Mouse (Mus musculus) cortical plate, adult 2 months (tissue): ENCODE results near the gene Phykpl. TPM values are rescaled to one million over a fixed set of nuclear protein-coding genes. Genes with fewer than 3 reads are reported as not detected.

Experiments
- H3K27ac ChIP-seq: fragments of 200-500 bp; 2 replicates; pipeline ENCODE4 v1.5.1; 2012; ENCODE audit warnings: low read length, control low read depth, inconsistent platforms; ENCODE audit not compliant: insufficient read depth
- H3K4me1 ChIP-seq: fragments of 200-500 bp; 2 replicates; pipeline ENCODE4 v1.6.1; 2011; ENCODE audit warnings: low read length; ENCODE audit not compliant: control insufficient read depth, insufficient read depth
- H3K4me3 ChIP-seq: fragments of 200-500 bp; 2 replicates; pipeline ENCODE4 v1.5.1; 2011; ENCODE audit warnings: mild to moderate bottlenecking, low read length, control low read depth; ENCODE audit not compliant: insufficient read depth
- CTCF ChIP-seq: fragments of 200-500 bp; IDR thresholded peaks from 2 replicates; pipeline ENCODE4 v1.5.1; 2011; ENCODE audit warnings: mild to moderate bottlenecking, control low read depth, low read length; ENCODE audit not compliant: insufficient read depth; ENCODE audit errors: extremely low read depth
- POLR2A ChIP-seq: fragments of 200-500 bp; IDR thresholded peaks from 2 replicates; pipeline ENCODE4 v1.6.1; 2011; ENCODE audit warnings: mild to moderate bottlenecking, low read length, control low read depth; ENCODE audit not compliant: insufficient read depth; ENCODE audit errors: extremely low read depth
- polyA plus RNA-seq: library from polyadenylated mRNA; depleted of rRNA; stranded (reverse); fragments of >200 nt; gene quantifications from 2 replicates; pipeline ENCODE4 v1.2.3, GENCODE M21; 2012; rRNA removed

Gene Phykpl
- polyA plus RNA-seq, 1 experiment = 9.7 TPM

DNA sequence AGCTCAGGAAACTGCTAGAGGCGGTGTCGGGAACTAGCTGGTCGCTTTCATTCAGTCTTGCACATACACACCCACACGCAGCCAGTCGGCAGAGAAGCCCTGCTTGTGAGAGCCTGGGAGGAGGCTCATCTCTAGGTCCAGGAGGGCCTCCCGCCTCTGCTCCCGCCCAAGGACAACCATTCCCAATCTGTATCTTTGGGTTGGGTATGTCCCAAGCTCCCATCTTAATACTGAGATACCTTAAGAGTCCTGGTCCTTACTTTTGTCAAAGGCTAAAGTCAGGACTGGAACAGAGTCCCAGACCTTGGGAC lies 65.3 kb downstream of the Phykpl start:
- Histone ChIP-seq H3K4me1 (peaks cover 2% of the 10 kb centered on the region; the same call in 1 of the 2 replicates), H3K4me3 (peak overlapping the region; percentile 66), H3K27ac (no peak overlapping the region)
- TF ChIP-seq CTCF (no peak), POLR2A (peak; percentile 36; the same call in 1 of the 2 replicates)

DNA sequence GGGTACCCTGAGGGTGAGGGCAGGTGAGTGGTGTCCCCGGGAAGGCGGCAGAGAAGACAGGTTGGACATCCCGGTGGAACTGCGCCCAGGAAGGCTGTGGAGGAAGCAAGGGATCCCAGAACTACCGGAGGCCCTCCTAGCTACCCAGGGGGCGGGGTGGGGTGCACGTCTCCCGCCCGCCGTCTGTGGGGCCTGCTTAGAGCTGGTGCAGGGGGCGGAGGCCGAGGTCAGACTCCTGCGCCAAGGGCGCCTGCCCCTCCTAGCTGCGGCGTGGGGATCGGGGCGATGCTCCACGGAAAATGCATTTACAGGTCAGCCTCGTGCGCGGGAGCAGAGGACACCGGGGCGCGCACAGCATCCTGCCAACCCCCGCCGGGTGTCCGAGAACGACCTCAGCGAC lies 65.7 kb downstream of the Phykpl start:
- peaks cover 2% of the 10 kb centered on the region; the same call in 1 of the 2 replicates for H3K4me1 ChIP-seq
- H3K27ac ChIP-seq = peak overlapping the region; percentile 74
- TF ChIP-seq CTCF (no peak), POLR2A (no peak)
- peak overlapping the region; percentile 66 for H3K4me3 ChIP-seq

DNA sequence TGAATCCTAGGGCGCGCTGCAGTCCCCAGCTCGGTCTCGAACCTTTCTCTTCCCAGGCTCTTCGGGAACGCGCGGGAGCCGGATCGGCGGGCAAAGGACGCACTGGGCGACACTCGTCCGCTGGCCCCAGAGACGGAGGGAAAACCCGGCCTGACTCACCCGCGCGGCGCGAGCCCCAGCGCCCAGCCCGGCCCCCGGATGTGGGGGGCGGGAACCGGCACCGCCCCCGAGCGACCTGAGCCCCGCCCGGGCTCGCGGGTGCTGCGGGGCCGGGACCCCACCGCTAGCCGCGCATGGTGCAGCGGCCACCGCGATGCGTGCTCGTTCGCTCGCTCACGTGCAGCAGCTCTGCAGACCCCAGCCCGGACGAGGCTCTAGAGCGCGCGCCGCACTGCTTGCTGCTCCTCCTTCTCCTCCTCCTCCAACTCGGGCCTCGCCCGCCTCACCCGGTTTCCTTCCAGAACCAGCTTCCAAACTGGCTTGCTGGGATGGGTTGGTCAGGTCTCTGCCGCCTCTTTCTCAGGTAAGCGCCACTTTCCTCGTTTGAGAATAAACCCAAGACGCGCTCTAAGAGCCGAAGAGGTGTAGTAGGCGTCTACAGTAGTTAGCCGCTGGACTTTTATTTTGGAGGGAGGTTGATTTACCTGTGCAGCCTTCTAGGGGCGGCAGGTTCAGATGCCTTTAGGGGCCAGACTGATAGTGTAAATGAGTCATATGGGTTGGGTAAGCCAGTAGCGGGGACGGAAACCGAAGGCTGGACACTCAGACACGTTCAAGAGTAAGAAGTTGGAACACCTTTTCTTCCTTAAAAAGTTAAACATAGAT lies 66.3 kb downstream of the Phykpl start, which contains the start of the genes N4bp3 and D930048N14Rik:
N4bp3 (minus strand) TSS at position 152 of the 825 bp plus-strand sequence.
D930048N14Rik (plus strand) TSS at position 264 of the 825 bp plus-strand sequence.
- peaks cover 2% of the 10 kb centered on the region; the same call in 1 of the 2 replicates for H3K4me1 ChIP-seq
- H3K27ac ChIP-seq = peak within 1 kb of the TSS; percentile 74
- TF ChIP-seq CTCF (no peak), POLR2A (no peak)
- peak within 1 kb of the TSS; percentile 66 for H3K4me3 ChIP-seq

DNA sequence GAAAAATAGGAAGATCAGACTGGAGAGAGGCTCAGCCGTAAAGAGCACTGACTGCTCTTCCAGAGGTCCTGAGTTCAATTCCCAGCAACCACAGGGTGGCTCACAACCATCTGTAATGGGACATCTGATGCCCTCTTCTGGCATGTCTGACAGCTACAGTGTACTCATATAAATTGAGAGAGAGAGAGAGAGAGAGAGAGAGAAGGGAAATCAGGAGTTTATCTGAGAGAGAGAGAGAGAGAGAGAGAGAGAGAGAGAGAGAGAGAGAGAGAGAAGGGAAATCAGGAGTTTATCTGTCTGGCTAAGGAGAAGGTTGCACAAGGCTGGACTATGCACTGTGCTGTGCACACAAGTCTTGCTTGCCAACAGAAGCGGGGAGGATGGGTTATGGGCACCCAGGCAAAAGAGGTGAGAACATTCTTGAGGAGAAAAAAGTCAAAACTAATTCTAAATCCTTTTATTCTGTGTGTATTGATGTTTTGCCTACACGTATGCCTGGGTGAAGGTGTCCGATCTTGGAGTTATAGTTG lies 68.4 kb downstream of the Phykpl start:
- Histone ChIP-seq H3K4me3 (no peak overlapping the region), H3K27ac (no peak overlapping the region)
- TF ChIP-seq CTCF (no peak), POLR2A (no peak)

DNA sequence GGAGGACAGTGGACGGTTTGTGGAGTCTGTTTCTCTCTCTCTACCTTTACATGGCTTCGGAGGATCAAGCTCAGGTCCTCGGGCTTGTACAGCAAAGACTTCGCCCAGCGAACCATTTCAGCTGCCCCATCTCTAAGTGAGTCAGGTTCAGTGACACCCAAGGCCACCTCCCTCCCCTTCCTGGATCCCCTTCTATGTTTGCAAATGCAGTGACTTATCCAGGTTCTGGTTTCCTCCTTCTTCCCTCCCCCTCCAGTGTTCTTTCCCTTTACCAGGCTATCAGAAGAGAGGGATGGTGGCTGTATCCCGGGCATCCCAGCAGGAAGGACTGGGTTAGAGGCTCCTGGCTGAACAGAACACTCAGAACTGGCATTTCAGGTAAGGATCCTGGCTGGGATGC lies 69.2 kb downstream of the Phykpl start:
- 0 out of 2 replicates have a peak, but pooled peaks cover 1% of the 10 kb centered on the region for H3K4me1 ChIP-seq
- TF ChIP-seq CTCF (no peak), POLR2A (no peak)
- no peak overlapping the region for H3K27ac ChIP-seq
- no peak overlapping the region for H3K4me3 ChIP-seq

More for the DNA sequence above, 68.4 kb downstream of the Phykpl start:
- H3K4me1 ChIP-seq = no peaks in the 10 kb centered on the region

Other genes with a start within 250 kb of the Phykpl start
- gene Hnrnpab, start 22.1 kb downstream of the Phykpl start, polyA plus RNA-seq = 98.4 and 100 TPM in 2 replicates
- 73.0 and 78.5 TPM in 2 replicates for gene Nhp2, start 35.0 kb downstream of the Phykpl start, polyA plus RNA-seq
- 80.3 and 81.2 TPM in 2 replicates for gene Rmnd5b, start 51.1 kb downstream of the Phykpl start, polyA plus RNA-seq
- gene N4bp3, start 66.1 kb downstream of the Phykpl start, polyA plus RNA-seq = 9.1 and 10.2 TPM in 2 replicates
- gene D930048N14Rik, start 66.2 kb downstream of the Phykpl start, polyA plus RNA-seq = 5.3 and 6.0 TPM in 2 replicates
- gene 0610009B22Rik, start 104.1 kb downstream of the Phykpl start, polyA plus RNA-seq = 37.7 and 41.1 TPM in 2 replicates
- 9.3 and 9.4 TPM in 2 replicates for gene Sec24a, start 178.9 kb downstream of the Phykpl start, polyA plus RNA-seq
- gene Sar1b, start 178.9 kb downstream of the Phykpl start, polyA plus RNA-seq = 97.2 and 100 TPM in 2 replicates